Mouse (Mus musculus) cerebellum, adult 11-12 months (tissue): ENCODE measurements around the gene Borcs8.

ENCODE experiments used
- DNase-seq: peaks from one replicate; pipeline ENCODE4 v3.0.0; 2022

Borcs8 gene

GRCm38 (mm10) chr8:70134931-70135330 lies 4.4 kb upstream of the Borcs8 start:
- DNase-seq, result no peak

GRCm38 (mm10) chr8:70136591-70136990 lies 2.7 kb upstream of the Borcs8 start:
- no peak for DNase-seq

GRCm38 (mm10) chr8:70137890-70138289 lies 1.4 kb upstream of the Borcs8 start:
- DNase-seq, result no peak

- no peak for DNase-seq
Measured at GRCm38 (mm10) chr8:70139981-70140380, 682 bp downstream of the Borcs8 start.

GRCm38 (mm10) chr8:70147678-70148607 lies 8.6 kb downstream of the Borcs8 start:
- DNase-seq, result no peak

- peak; percentile 15 for DNase-seq
Measured at GRCm38 (mm10) chr8:70150158-70150557, 10.9 kb downstream of the Borcs8 start.

GRCm38 (mm10) chr8:70152537-70153257 lies 13.4 kb downstream of the Borcs8 start:
- peak; percentile 15 for DNase-seq

- DNase-seq, result no peak
Measured at GRCm38 (mm10) chr8:70157240-70157800, 18.0 kb downstream of the Borcs8 start.

DNA sequence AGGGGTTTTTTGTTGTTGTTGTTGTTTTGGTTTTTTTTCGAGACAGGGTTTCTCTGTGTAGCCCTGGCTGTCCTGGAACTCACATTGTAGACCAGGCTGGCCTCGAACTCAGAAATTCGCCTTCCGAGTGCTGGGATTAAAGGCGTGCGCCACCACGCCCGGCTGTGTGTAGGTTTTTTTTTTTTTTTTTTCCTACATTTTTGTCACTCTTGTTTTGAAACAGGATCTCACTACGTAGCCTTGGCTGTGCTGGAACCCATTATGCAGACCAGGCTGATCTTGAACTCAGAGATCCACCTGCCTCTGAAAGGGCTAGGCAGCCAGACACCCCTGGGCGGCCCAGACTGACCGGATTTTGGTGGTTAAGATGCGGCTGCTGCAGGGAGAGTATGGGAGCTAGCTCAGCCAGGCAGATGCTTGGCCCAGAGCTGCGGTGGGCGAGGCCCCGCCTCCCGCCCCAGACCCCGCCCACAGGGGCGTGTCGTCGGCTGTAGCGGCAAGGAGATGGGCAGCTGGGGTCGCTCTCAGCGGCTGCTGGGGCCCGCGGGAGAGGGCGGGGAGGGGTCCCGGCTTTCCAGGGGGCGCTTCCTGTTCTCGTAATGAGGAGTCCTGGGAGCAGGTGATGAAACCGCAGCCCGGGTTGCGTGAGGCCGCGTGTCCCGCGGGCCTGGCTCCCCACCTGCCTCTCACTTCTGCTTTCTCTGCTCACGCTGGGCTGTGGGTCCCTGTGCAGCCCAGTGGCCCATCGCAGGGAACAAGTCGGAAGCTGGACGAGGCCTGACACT lies 19.0 kb downstream of the Borcs8 start:
- DNase-seq, result no peak

DNA sequence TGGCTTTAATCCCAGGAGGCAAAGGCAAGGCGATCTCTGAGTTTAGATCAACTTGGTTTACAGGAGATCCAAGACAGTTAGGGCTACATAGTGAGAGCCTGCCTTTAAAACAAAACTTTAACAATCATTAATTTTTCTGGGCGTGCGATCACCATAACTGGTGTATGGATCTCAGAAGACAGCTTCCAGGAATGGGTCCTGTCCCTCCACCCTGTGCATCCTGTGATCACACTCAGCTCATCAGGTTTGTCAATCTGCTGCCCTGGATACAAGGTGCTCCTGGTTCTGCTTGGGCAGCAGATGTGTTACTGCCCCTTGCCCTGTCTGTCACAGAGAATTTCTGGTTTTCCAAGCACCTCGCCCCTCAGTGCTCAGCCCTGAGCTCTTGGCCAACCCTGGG lies 19.9 kb downstream of the Borcs8 start:
- DNase-seq, result no peak

DNA sequence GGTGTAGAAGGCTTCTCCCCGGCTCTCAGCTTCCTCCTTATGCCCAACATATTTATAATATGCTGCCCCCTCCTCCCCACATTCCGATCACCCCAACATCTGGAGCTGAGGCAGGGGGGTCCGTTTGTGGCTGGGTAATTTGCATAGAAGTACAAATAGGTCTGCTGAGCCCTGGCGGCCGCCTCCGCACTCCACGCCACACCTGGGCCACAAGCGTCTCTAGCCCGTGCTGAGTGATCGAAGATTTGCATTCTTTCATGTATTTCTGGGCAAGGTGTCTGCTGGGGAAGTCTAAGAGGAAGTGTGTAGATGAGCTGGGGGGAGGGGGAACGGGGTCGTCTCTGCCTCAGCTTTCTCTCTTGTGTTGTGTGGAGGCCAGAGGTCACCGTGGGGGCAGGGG lies 20.7 kb downstream of the Borcs8 start:
- DNase-seq, result no peak

DNA sequence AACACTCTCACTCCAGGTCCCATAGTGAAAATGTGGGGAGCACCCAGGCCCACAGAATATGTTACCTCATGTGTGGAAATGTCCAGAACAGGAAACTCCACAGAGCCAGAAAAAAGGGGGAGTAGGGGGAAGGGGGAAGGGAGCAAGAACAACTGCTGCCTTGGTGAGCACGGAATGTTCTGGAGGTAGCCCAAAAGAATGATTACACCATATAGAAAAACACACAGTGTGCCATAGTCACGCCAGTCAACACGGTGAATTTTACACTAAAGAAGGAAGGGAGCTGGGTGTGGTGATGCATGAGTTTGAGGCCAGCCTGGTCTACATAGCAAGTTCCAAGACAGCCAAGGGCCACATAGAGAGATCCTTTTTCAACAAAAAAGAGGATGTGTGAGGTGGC lies 24.0 kb downstream of the Borcs8 start:
- no peak for DNase-seq

- DNase-seq, result peak; percentile 48
Measured at GRCm38 (mm10) chr8:70166504-70167110, 27.3 kb downstream of the Borcs8 start.

DNA sequence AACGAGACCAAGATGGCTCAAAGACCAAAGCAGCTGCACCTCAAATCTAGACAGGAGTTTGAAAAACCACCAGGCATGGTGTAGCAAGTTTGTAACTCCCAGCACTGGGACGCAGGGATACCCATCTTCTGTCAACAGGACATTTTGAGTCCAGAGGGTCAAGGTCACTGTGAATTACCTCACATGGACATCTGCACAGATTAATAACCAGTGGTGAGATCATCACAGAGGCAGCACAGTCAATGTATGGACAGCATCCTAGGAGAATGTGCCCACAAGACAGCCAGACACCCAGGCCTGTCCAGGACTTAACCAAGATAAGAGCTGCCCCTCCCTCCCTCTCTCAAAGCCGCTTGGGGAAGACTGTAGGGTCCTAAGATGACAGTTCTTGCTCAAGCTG lies 30.8 kb downstream of the Borcs8 start:
- DNase-seq, result no peak

- DNase-seq, result no peak
Measured at GRCm38 (mm10) chr8:70170748-70171147, 31.4 kb downstream of the Borcs8 start.

GRCm38 (mm10) chr8:70171240-70171639 lies 31.9 kb downstream of the Borcs8 start:
- DNase-seq, result peak; percentile 36

GRCm38 (mm10) chr8:70172043-70172681 lies 32.9 kb downstream of the Borcs8 start, which contains the start of gene Tmem161a:
Tmem161a (plus strand) TSS chr8:70172356.
- peak; percentile 92 for DNase-seq

DNA sequence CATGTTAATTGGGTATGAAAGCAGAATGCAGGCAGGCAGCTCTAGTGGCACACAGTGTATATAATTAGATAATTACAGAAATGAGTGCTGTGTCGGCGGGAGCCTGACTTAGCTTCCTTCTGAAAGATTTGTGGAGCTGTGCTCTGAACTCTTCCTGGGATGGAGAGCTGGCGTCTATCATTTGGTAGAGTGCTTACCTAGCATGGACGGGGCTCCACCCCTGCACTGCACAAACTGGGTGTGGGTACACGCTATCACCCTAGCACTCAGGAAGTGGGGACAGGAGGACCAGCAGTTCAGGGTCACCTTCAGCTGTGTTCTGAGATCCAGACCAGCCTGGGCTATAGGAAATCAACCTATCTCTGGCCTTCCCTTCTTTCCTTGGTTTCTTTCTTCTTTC lies 34.0 kb downstream of the Borcs8 start:
- no peak for DNase-seq

GRCm38 (mm10) chr8:70174079-70174478 lies 34.8 kb downstream of the Borcs8 start:
- DNase-seq, result no peak

GRCm38 (mm10) chr8:70178231-70178630 lies 38.9 kb downstream of the Borcs8 start:
- no peak for DNase-seq

GRCm38 (mm10) chr8:70179082-70179481 lies 39.8 kb downstream of the Borcs8 start:
- DNase-seq, result no peak
